Mouse (Mus musculus) E14TG2a.4 (cell line): ENCODE measurements around the gene Ddc.

Experiments used
- H3K27me3 ChIP-seq: 2 replicates; pipeline ENCODE4 v1.6.1; 2014; ENCODE audit warnings: low read length, control low read depth; ENCODE audit not compliant: insufficient read depth
- H3K36me3 ChIP-seq: 2 replicates; pipeline ENCODE4 v1.6.1; 2014; ENCODE audit warnings: low read length, control low read depth; ENCODE audit not compliant: insufficient read depth
- H3K4me1 ChIP-seq: replicated peaks from 2 replicates; pipeline ENCODE4 v1.6.1; 2014; ENCODE audit warnings: low read depth, low read length, control low read depth
- H3K4me3 ChIP-seq: replicated peaks from 2 replicates; pipeline ENCODE4 v1.5.1; 2014; ENCODE audit warnings: mild to moderate bottlenecking, low read length
- H3K9me3 ChIP-seq: 2 replicates; pipeline ENCODE4 v1.6.1; 2014; ENCODE audit warnings: low read length, control low read depth
- CTCF ChIP-seq: conservative IDR thresholded peaks from 2 replicates; pipeline ENCODE4 v1.5.1; 2014; ENCODE audit warnings: low read length
- NANOG ChIP-seq: IDR thresholded peaks from 2 replicates; pipeline ENCODE4 v1.6.1; 2014; ENCODE audit warnings: borderline replicate concordance, low read length, mixed read lengths
- POU5F1 ChIP-seq: IDR thresholded peaks from 2 replicates; pipeline ENCODE4 v1.6.1; 2014; ENCODE audit warnings: low read length, borderline replicate concordance

The Ddc gene

GRCm38 (mm10) chr11:11884533-11885245, 13.3 kb downstream of the Ddc start:
- H3K4me3 ChIP-seq: no peak overlapping the region
- no peaks in the 10 kb centered on the region for H3K36me3 ChIP-seq
- peaks cover 84% of the 10 kb centered on the region for H3K4me1 ChIP-seq
- H3K9me3 ChIP-seq: no peaks in the 10 kb centered on the region
- H3K27me3 ChIP-seq: no peaks in the 10 kb centered on the region
- TF ChIP-seq POU5F1 (no peak), CTCF (no peak), NANOG (no peak)

- H3K4me3 ChIP-seq: peak overlapping the region; percentile 33; the same call in 1 of the 2 replicates
- H3K9me3 ChIP-seq: no peaks in the 10 kb centered on the region
- TF ChIP-seq NANOG (peak; percentile 82), CTCF (no peak)
- no peaks in the 10 kb centered on the region for H3K27me3 ChIP-seq
- peaks cover 91% of the 10 kb centered on the region for H3K4me1 ChIP-seq
- H3K36me3 ChIP-seq: no peaks in the 10 kb centered on the region
Measured at GRCm38 (mm10) chr11:11881783-11882155, 16.2 kb downstream of the Ddc start.

GRCm38 (mm10) chr11:11881026-11881782, 16.7 kb downstream of the Ddc start:
- Histone ChIP-seq H3K9me3 (no peaks in the 10 kb centered on the region), H3K36me3 (no peaks in the 10 kb centered on the region), H3K4me1 (peaks cover 85% of the 10 kb centered on the region), H3K4me3 (0 out of 2 replicates have a peak overlapping the region, but pooled peaks have one; percentile 10), H3K27me3 (0 out of 2 replicates have a peak, but pooled peaks cover under 1% of the 10 kb centered on the region)
- TF ChIP-seq NANOG: no peak
- no peak for TF ChIP-seq CTCF
- TF ChIP-seq POU5F1: no peak

GRCm38 (mm10) chr11:11880351-11880750, 17.6 kb downstream of the Ddc start:
- Histone ChIP-seq H3K9me3 (no peaks in the 10 kb centered on the region), H3K27me3 (peaks cover 3% of the 10 kb centered on the region), H3K36me3 (no peaks in the 10 kb centered on the region), H3K4me1 (peaks cover 78% of the 10 kb centered on the region), H3K4me3 (0 out of 2 replicates have a peak overlapping the region, but pooled peaks have one; percentile 1)
- TF ChIP-seq POU5F1: no peak
- no peak for TF ChIP-seq CTCF
- no peak for TF ChIP-seq NANOG

- Histone ChIP-seq H3K9me3 (no peaks in the 10 kb centered on the region), H3K4me3 (peak overlapping the region; percentile 47), H3K36me3 (no peaks in the 10 kb centered on the region), H3K27me3 (peaks cover 3% of the 10 kb centered on the region), H3K4me1 (peaks cover 71% of the 10 kb centered on the region)
- TF ChIP-seq NANOG: 0 out of 2 replicates have a peak, but pooled peaks have one; percentile 8
- no peak for TF ChIP-seq CTCF
- TF ChIP-seq POU5F1: no peak
Measured at GRCm38 (mm10) chr11:11879699-11880002, 18.3 kb downstream of the Ddc start.

- Histone ChIP-seq H3K27me3 (peaks cover 3% of the 10 kb centered on the region), H3K4me3 (peak overlapping the region; percentile 47), H3K36me3 (no peaks in the 10 kb centered on the region), H3K9me3 (no peaks in the 10 kb centered on the region), H3K4me1 (peaks cover 66% of the 10 kb centered on the region)
- TF ChIP-seq CTCF (no peak), NANOG (no peak), POU5F1 (no peak)
Measured at GRCm38 (mm10) chr11:11878981-11879698, 18.8 kb downstream of the Ddc start.

- no peaks in the 10 kb centered on the region for H3K36me3 ChIP-seq
- H3K4me1 ChIP-seq: peaks cover 65% of the 10 kb centered on the region
- H3K4me3 ChIP-seq: peak overlapping the region; percentile 47
- no peaks in the 10 kb centered on the region for H3K9me3 ChIP-seq
- H3K27me3 ChIP-seq: peaks cover 3% of the 10 kb centered on the region
- TF ChIP-seq NANOG (no peak), CTCF (no peak), POU5F1 (no peak)
Measured at GRCm38 (mm10) chr11:11878278-11878980, 19.5 kb downstream of the Ddc start.

GRCm38 (mm10) chr11:11877891-11878277, 20.1 kb downstream of the Ddc start:
- H3K4me1 ChIP-seq: peaks cover 65% of the 10 kb centered on the region
- TF ChIP-seq POU5F1 (no peak), NANOG (no peak), CTCF (no peak)
- no peaks in the 10 kb centered on the region for H3K36me3 ChIP-seq
- no peak overlapping the region for H3K4me3 ChIP-seq
- H3K9me3 ChIP-seq: no peaks in the 10 kb centered on the region
- peaks cover 3% of the 10 kb centered on the region for H3K27me3 ChIP-seq
